In genomic region chr15:86172526-86172925, GRCm38 (mm10) we compare ENCODE assay signal across 10 mouse cellular contexts. TPM values are rescaled to one million over a fixed set of nuclear protein-coding genes. Genes with fewer than 3 reads are reported as not detected.
DNase-seq lines count a peak whose midpoint lies in the region; ATAC-seq and TF ChIP-seq lines count a peak whose summit lies in the region.
"Had no signal": no experiment of that assay in that cellular context is flagged by ENCODE, and none has a peak within 500 bp of the region (broad histone marks: within the 10 kb centered on the region; RNA-seq: fewer than 3 reads in every experiment).

No protein-coding gene starts in this region.

- no peak for TF ChIP-seq POLR2A in bone marrow macrophage, adult 2 months (IDR thresholded peaks at IDR 0.05; ENCODE audit: borderline replicate concordance, low read depth, low read length)

- 0 out of 2 replicates have a peak overlapping the region, but pooled peaks have one; percentile 4 for H3K27ac ChIP-seq in embryonic facial prominence, embryonic 13.5 days
- no peak overlapping the region for H3K27ac ChIP-seq in embryonic facial prominence, embryonic 10.5 days (replicated peaks)
- peak overlapping the region; percentile 100; the same call in 1 of the 2 replicates for H3K27ac ChIP-seq in bone marrow macrophage, adult 2 months (ENCODE audit: insufficient read depth, low read depth, low read length)
- H3K27ac ChIP-seq: liver, embryonic 14.5 days; stomach, embryonic 15.5 days had no signal

- H3K9ac ChIP-seq in embryonic facial prominence, embryonic 13.5 days: no peak overlapping the region
- H3K9ac ChIP-seq: liver, embryonic 14.5 days; stomach, embryonic 15.5 days had no signal

- no peak for ATAC-seq in embryonic facial prominence, embryonic 13.5 days (ENCODE audit: insufficient number of reproducible peaks, insufficient read depth, low FRiP score, low TSS enrichment, low read depth)
- ATAC-seq in megakaryocyte, adult 5-6 weeks (ENCODE audit: poor library complexity, severe bottlenecking): peak; percentile 26; the same call in 1 of the 2 replicates

- WGBS in embryonic facial prominence, embryonic 13.5 days: 72% methylated on average over 6 of the region's 6 CpGs
- WGBS in embryonic facial prominence, embryonic 10.5 days: 79% methylated on average over 6 of the region's 6 CpGs

- H3K9me3 ChIP-seq in embryonic facial prominence, embryonic 13.5 days: no peaks in the 10 kb centered on the region
- H3K9me3 ChIP-seq in embryonic facial prominence, embryonic 10.5 days: no peaks in the 10 kb centered on the region
- H3K9me3 ChIP-seq: stomach, embryonic 15.5 days had no signal

- no peak for TF ChIP-seq CTCF in bone marrow macrophage, adult 2 months (IDR thresholded peaks at IDR 0.05; ENCODE audit: low read depth, low read length)

- H3K27me3 ChIP-seq in embryonic facial prominence, embryonic 13.5 days: no peaks in the 10 kb centered on the region
- no peaks in the 10 kb centered on the region for H3K27me3 ChIP-seq in embryonic facial prominence, embryonic 10.5 days (replicated peaks; ENCODE audit: low read depth, poor library complexity, severe bottlenecking)
- H3K27me3 ChIP-seq: stomach, embryonic 15.5 days had no signal

- DNase-seq in embryonic facial prominence, embryonic 10.5 days (ENCODE audit: low spot score): no peak
- DNase-seq in CD4-positive helper T cell, adult 2 months (ENCODE audit: low read depth, low spot score): peak; percentile 26
- no peak for DNase-seq in lung, postnatal 36 days
- DNase-seq in layer of hippocampus, adult 18-20 months (ENCODE audit: low spot score in 2 of 2): no peak
- no peak for DNase-seq in layer of hippocampus, adult 9-10 months (ENCODE audit: low spot score)

- H3K4me2 ChIP-seq in embryonic facial prominence, embryonic 13.5 days: no peak overlapping the region
- H3K4me2 ChIP-seq: stomach, embryonic 15.5 days had no signal

- peaks cover 58% of the 10 kb centered on the region for H3K4me1 ChIP-seq in embryonic facial prominence, embryonic 13.5 days
- H3K4me1 ChIP-seq in embryonic facial prominence, embryonic 10.5 days: peaks cover 93% of the 10 kb centered on the region
- peaks cover 80% of the 10 kb centered on the region for H3K4me1 ChIP-seq in bone marrow macrophage, adult 2 months (ENCODE audit: control insufficient read depth, insufficient read depth, low read length)

- no peak overlapping the region for H3K4me3 ChIP-seq in embryonic facial prominence, embryonic 13.5 days
- H3K4me3 ChIP-seq in embryonic facial prominence, embryonic 10.5 days: no peak overlapping the region
- no peak overlapping the region for H3K4me3 ChIP-seq in bone marrow macrophage, adult 2 months (ENCODE audit: insufficient read depth, low read length)
- H3K4me3 ChIP-seq: stomach, embryonic 15.5 days had no signal

- no peaks in the 10 kb centered on the region for H3K36me3 ChIP-seq in embryonic facial prominence, embryonic 13.5 days
- no peaks in the 10 kb centered on the region for H3K36me3 ChIP-seq in embryonic facial prominence, embryonic 10.5 days (replicated peaks)
- H3K36me3 ChIP-seq: stomach, embryonic 15.5 days had no signal

RNA-seq across cellular contexts. Expression of gene Cerk, which starts 13.4 kb away (rescaled TPM):
- polyA plus RNA-seq in embryonic facial prominence, embryonic 13.5 days (2015; fragmentation: Nextera tagmentation; extraction: Ambion mirVana): 14.0 and 16.5 TPM in 2 replicates
- 11.7 and 13.1 TPM in 2 replicates for polyA plus RNA-seq in embryonic facial prominence, embryonic 10.5 days (2016; fragmentation: Nextera tagmentation; extraction: Ambion mirVana)
- polyA plus RNA-seq in bone marrow macrophage, adult 2 months (2012; ENCODE audit: insufficient read depth, insufficient read length, missing spikeins): 103 and 111 TPM in 2 replicates
- total RNA-seq in megakaryocyte, adult 5-6 weeks (2015): 22.7 and 24.4 TPM in 2 replicates
- 35.4 and 41.2 TPM in 2 replicates for total RNA-seq in megakaryocyte, adult 5-6 weeks (2017)
- total RNA-seq in layer of hippocampus, adult 18-20 months (2021): 10 to 100 TPM; 50.0 to 50.7 TPM

RNA-seq across cellular contexts. Expression of gene Tbc1d22a, which starts 41.7 kb away (rescaled TPM):
- 10.8 and 12.8 TPM in 2 replicates for polyA plus RNA-seq in embryonic facial prominence, embryonic 13.5 days (2015; fragmentation: Nextera tagmentation; extraction: Ambion mirVana)
- 11.2 and 11.9 TPM in 2 replicates for polyA plus RNA-seq in embryonic facial prominence, embryonic 10.5 days (2016; fragmentation: Nextera tagmentation; extraction: Ambion mirVana)
- polyA plus RNA-seq in bone marrow macrophage, adult 2 months (2012; ENCODE audit: insufficient read depth, insufficient read length, missing spikeins): 37.2 and 39.8 TPM in 2 replicates
- total RNA-seq in megakaryocyte, adult 5-6 weeks (2015): 12.9 and 13.3 TPM in 2 replicates
- total RNA-seq in megakaryocyte, adult 5-6 weeks (2017): 19.0 and 24.1 TPM in 2 replicates
- 10 to 100 TPM; 34.7 to 35.9 TPM for total RNA-seq in layer of hippocampus, adult 18-20 months (2021)
